Mouse (Mus musculus) cortical plate, adult 2 months (tissue): ENCODE data around the gene 4930550C14Rik. TPM values are rescaled to one million over a fixed set of nuclear protein-coding genes. Genes with fewer than 3 reads are reported as not detected.

ENCODE experiments used
- H3K27ac ChIP-seq: fragments of 200-500 bp; 2 replicates; pipeline ENCODE4 v1.5.1; 2012; ENCODE audit warnings: low read length, control low read depth, inconsistent platforms; ENCODE audit not compliant: insufficient read depth
- H3K4me1 ChIP-seq: fragments of 200-500 bp; 2 replicates; pipeline ENCODE4 v1.6.1; 2011; ENCODE audit warnings: low read length; ENCODE audit not compliant: control insufficient read depth, insufficient read depth
- H3K4me3 ChIP-seq: fragments of 200-500 bp; 2 replicates; pipeline ENCODE4 v1.5.1; 2011; ENCODE audit warnings: mild to moderate bottlenecking, low read length, control low read depth; ENCODE audit not compliant: insufficient read depth
- CTCF ChIP-seq: fragments of 200-500 bp; IDR thresholded peaks from 2 replicates; pipeline ENCODE4 v1.5.1; 2011; ENCODE audit warnings: mild to moderate bottlenecking, control low read depth, low read length; ENCODE audit not compliant: insufficient read depth; ENCODE audit errors: extremely low read depth
- POLR2A ChIP-seq: fragments of 200-500 bp; IDR thresholded peaks from 2 replicates; pipeline ENCODE4 v1.6.1; 2011; ENCODE audit warnings: mild to moderate bottlenecking, low read length, control low read depth; ENCODE audit not compliant: insufficient read depth; ENCODE audit errors: extremely low read depth
- polyA plus RNA-seq: library from polyadenylated mRNA; depleted of rRNA; stranded (reverse); fragments of >200 nt; gene quantifications from 2 replicates; pipeline ENCODE4 v1.2.3, GENCODE M21; 2012; rRNA removed

Gene 4930550C14Rik
- polyA plus RNA-seq, 1 experiment = 0.50 TPM

DNA sequence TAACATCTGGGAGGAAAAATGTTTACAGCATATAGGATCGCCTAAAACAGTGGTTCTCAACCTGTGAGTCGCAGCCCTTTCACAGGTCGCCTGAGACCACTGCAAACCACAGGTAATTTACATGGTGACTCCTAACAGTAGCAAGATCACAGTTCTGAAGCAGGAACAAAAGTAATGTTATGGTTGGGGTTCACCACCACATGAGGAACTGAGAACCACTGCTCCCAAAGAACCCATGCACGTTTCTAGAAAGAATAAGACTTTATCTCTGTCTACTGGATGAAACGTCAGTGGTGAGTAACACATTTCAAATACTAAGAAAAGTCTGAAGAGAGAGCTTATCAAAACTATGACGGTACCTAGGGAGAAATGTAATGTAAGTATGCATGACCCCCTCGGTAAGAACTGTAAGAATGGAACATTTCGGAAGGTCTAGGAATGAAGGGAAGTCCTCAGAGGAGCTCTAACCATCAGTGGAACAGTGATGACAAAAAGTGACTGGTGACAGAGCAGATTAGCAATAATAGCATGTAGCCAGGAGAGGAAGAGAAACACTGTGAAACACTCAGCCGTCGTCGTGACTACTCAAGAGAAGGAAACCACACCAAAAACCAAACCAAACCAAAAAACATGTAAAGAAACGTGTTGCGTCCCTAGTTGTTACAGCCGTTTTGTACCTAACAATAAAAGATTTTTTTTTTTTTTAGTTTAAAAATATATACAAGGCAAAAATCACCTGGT, 33.9 kb downstream of the 4930550C14Rik start:
- Histone ChIP-seq H3K4me1 (no peaks in the 10 kb centered on the region), H3K27ac (no peak overlapping the region), H3K4me3 (no peak overlapping the region)
- TF ChIP-seq CTCF = no peak
- TF ChIP-seq POLR2A = no peak

DNA sequence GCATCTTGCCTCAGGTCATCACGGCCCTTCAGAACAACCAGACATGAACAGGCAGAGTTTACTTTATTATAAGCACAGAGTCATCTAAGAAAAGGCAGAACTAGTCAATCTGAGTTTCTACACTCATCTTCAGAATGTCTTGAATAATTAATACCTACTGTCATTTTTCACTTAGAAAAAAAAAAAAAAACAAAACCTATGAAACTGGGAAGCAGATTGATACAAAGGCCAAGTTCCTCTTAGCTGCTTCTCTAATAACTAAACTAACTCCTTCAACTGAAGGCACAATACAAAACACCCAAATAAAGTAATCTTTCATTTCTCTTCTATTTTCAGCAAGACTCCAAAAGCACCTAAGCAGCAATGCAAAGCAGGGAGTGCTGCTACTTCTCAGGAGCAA, 48.5 kb downstream of the 4930550C14Rik start:
- H3K4me1 ChIP-seq = no peaks in the 10 kb centered on the region
- H3K27ac ChIP-seq = no peak overlapping the region
- H3K4me3 ChIP-seq = no peak overlapping the region
- TF ChIP-seq POLR2A (no peak), CTCF (no peak)

GRCm38 (mm10) chr9:53452038-53452437, 49.9 kb downstream of the 4930550C14Rik start:
- Histone ChIP-seq H3K4me3 (no peak overlapping the region), H3K27ac (no peak overlapping the region), H3K4me1 (no peaks in the 10 kb centered on the region)
- TF ChIP-seq POLR2A (no peak), CTCF (no peak)

GRCm38 (mm10) chr9:53472806-53473518, 70.8 kb downstream of the 4930550C14Rik start:
- Histone ChIP-seq H3K4me1 (no peaks in the 10 kb centered on the region), H3K27ac (no peak overlapping the region), H3K4me3 (no peak overlapping the region)
- TF ChIP-seq CTCF = no peak
- no peak for TF ChIP-seq POLR2A

Other genes starting within 250 kb of the 4930550C14Rik start
- 11.5 and 12.5 TPM in 2 replicates for gene Ddx10, start 154.3 kb upstream of the 4930550C14Rik start, polyA plus RNA-seq
- 6.5 and 7.1 TPM in 2 replicates for gene Exph5, start 100.7 kb upstream of the 4930550C14Rik start, polyA plus RNA-seq
- 3.8 and 4.2 TPM in 2 replicates for gene Kdelc2, start 18.3 kb upstream of the 4930550C14Rik start, polyA plus RNA-seq
- 5.3 and 7.2 TPM in 2 replicates for gene Atm, start 134.4 kb downstream of the 4930550C14Rik start, polyA plus RNA-seq
- gene Npat, start 134.7 kb downstream of the 4930550C14Rik start, polyA plus RNA-seq = 10.3 and 10.9 TPM in 2 replicates
- 68.6 and 69.0 TPM in 2 replicates for gene Acat1, start 208.1 kb downstream of the 4930550C14Rik start, polyA plus RNA-seq